Mouse (Mus musculus): ENCODE results near the gene Fbxw8.

Fbxw8 gene

GRCm38 (mm10) chr5:118045385-118045784 lies 109.9 kb downstream of the Fbxw8 start:
- DNase-seq (ENCODE audit: low read depth) = peak; percentile 44

- DNase-seq (ENCODE audit: low read depth) = no peak
Measured at GRCm38 (mm10) chr5:118044907-118045306, 110.4 kb downstream of the Fbxw8 start.

- DNase-seq (ENCODE audit: low read depth) = no peak
Measured at GRCm38 (mm10) chr5:118043761-118044160, 111.5 kb downstream of the Fbxw8 start.

- DNase-seq (ENCODE audit: low read depth) = no peak
Measured at GRCm38 (mm10) chr5:118042599-118042998, 112.7 kb downstream of the Fbxw8 start.

GRCm38 (mm10) chr5:118039241-118039668 lies 116.0 kb downstream of the Fbxw8 start:
- no peak for DNase-seq (ENCODE audit: low read depth)

GRCm38 (mm10) chr5:118037798-118038484 lies 117.3 kb downstream of the Fbxw8 start:
- DNase-seq (ENCODE audit: low read depth) = peak; percentile 73

- peak; percentile 86 for DNase-seq (ENCODE audit: low read depth)
Measured at GRCm38 (mm10) chr5:118036888-118037797, 118.1 kb downstream of the Fbxw8 start.

- DNase-seq (ENCODE audit: low read depth) = peak; percentile 60
Measured at GRCm38 (mm10) chr5:118035786-118036185, 119.5 kb downstream of the Fbxw8 start.

- no peak for DNase-seq (ENCODE audit: low read depth)
Measured at GRCm38 (mm10) chr5:118034632-118035031, 120.6 kb downstream of the Fbxw8 start.

GRCm38 (mm10) chr5:118033740-118034139 lies 121.5 kb downstream of the Fbxw8 start:
- no peak for DNase-seq (ENCODE audit: low read depth)

- no peak for DNase-seq (ENCODE audit: low read depth)
Measured at GRCm38 (mm10) chr5:118033328-118033727, 121.9 kb downstream of the Fbxw8 start.

GRCm38 (mm10) chr5:118031508-118031907 lies 123.8 kb downstream of the Fbxw8 start:
- no peak for DNase-seq (ENCODE audit: low read depth)

- no peak for DNase-seq (ENCODE audit: low read depth)
Measured at GRCm38 (mm10) chr5:118031059-118031458, 124.2 kb downstream of the Fbxw8 start.

GRCm38 (mm10) chr5:118030022-118030675 lies 125.1 kb downstream of the Fbxw8 start:
- DNase-seq (ENCODE audit: low read depth) = no peak

GRCm38 (mm10) chr5:118029420-118029819 lies 125.8 kb downstream of the Fbxw8 start:
- DNase-seq (ENCODE audit: low read depth) = peak; percentile 83

- DNase-seq (ENCODE audit: low read depth) = peak; percentile 59
Measured at GRCm38 (mm10) chr5:118029035-118029408, 126.2 kb downstream of the Fbxw8 start.

- peak; percentile 66 for DNase-seq (ENCODE audit: low read depth)
Measured at GRCm38 (mm10) chr5:118028191-118029034, 126.9 kb downstream of the Fbxw8 start.

GRCm38 (mm10) chr5:118027698-118028190 lies 127.5 kb downstream of the Fbxw8 start, which contains the start of gene Tesc:
Tesc (plus strand) TSS chr5:118027743.
- DNase-seq (ENCODE audit: low read depth) = peak; percentile 61

- DNase-seq (ENCODE audit: low read depth) = peak; percentile 43
Measured at GRCm38 (mm10) chr5:118027101-118027697, 128.1 kb downstream of the Fbxw8 start.

- no peak for DNase-seq (ENCODE audit: low read depth)
Measured at GRCm38 (mm10) chr5:118026343-118026742, 128.9 kb downstream of the Fbxw8 start.

- DNase-seq (ENCODE audit: low read depth) = peak; percentile 41
Measured at GRCm38 (mm10) chr5:118025880-118026279, 129.4 kb downstream of the Fbxw8 start.

Measured in naive thymus-derived CD4-positive, alpha-beta T cell, adult 2 months (primary cell).